Mouse (Mus musculus): Measurements from ENCODE around the gene Gm19935. TPM values are rescaled to one million over a fixed set of nuclear protein-coding genes. Genes with fewer than 3 reads are reported as not detected.

The Gm19935 gene
- not detected for total RNA-seq (2021)
- long read RNA-seq, experiment 1: 0 reads
- long read RNA-seq, experiment 2: 0 reads

DNA sequence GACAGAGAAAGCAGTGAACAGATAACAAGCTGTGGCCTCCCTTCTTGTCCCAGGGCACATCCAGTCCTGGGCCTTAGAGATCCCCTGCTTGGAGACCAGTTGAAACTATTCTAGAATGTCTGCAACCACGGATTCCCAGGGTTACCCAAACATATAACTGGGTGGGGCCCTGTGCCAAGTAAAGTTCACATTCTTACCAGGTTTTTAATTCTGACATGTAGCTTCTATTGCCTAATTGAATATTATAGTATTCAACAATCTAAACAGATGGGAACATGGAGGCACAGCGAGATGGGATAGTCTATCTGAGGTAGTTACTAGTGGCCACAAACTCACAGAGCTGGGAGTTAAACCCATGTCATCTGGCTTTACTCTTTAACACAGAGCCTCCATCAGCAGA, at the start of gene Gm19935:
Gm19935 (minus strand) TSS at position 101 of the 400 bp plus-strand sequence.
- no peak for DNase-seq (ENCODE audit: low spot score in 2 of 2)

DNA sequence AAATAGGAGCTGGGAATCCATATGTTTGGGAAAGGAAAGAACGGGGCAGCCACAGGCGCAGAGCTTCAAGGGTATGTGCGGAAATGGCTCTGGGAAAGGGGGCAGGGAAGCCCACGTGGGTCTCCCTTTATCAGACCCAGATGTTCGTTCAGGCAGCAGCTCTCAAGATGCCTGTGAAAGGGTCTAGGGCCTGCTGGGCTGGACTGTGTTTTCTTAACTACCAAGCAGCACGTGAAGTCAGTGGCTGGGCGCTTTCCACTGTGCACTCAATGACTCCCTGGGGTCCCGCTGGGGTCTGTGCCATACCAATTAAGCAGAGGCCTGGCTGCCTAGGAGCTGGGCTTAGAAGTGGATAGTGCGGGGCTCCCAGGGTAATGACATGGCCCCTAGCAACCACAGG, 44.8 kb upstream of the Gm19935 start:
- no peak for DNase-seq (ENCODE audit: low spot score in 2 of 2)

DNA sequence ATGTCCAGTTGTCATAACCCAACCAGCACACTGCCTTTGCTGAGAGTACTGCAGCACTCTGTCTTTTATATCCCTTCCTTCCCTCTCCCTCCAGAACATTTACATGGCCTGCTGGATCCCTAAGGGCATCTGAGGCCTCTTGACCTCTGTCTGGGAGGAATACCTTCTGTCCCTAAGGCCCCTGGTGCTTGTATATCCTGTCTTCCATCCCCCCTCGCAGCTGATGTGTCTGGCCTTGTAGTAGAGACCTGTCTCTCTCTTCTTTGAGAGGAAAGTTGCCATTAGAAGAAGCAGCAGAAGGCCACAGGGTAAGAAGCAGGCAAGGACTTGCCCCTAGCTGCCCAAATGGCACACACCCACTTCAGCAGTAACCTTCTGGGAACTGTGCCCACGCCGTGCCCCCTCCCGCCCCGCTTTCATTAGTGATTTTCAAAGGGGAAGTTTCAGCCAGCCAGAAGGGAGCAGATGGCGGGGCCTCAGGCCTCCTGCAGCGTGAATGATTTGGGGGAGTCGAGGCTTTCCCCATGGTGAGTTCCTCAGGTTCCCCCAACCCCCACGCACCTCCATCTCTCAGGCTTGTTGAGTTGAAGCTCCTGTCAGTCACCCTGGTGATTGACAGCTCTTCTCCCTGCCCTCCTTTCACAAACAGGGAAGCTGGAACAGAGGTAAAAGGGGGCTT, 44.2 kb upstream of the Gm19935 start:
- DNase-seq (ENCODE audit: low spot score in 2 of 2): no peak

DNA sequence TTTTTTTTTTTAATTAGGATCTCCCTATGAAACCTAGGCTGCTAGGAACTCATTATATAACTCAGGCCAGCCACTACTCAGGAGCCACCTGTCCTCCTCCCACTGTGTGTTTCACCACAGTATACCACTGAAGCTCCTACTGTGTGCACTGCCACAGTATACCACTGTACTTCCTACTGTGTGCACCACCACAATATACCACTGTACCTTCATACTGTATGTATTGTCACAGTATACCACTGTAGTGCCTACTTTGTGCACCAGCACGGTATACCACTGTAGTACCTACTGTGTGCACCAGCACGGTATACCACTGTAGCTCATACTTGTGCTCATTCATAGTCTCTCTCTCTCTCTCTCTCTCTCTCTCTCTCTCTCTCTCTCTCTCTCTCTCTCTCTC, 40.9 kb upstream of the Gm19935 start:
- DNase-seq (ENCODE audit: low spot score in 2 of 2): no peak

DNA sequence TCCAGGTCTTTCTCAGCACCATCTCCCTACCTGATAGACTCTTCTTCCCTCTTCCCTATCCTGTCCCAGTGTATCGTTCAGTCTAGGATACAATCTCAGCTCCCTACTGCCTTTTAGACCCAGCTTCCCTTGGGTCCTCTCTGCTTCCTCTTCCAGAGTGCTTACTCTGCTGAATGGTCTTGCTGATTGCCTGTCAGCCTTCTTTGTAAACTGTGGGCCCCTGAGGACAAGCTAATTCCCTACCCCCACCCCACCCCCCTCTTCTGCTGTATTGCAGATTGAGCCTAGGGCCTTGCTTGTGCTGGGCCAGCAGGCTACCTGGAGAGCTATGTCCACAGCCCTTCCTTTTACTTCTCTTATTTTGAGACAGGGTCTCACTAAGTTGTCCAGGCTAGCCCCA, 39.8 kb upstream of the Gm19935 start:
- DNase-seq (ENCODE audit: low spot score in 2 of 2): no peak

DNA sequence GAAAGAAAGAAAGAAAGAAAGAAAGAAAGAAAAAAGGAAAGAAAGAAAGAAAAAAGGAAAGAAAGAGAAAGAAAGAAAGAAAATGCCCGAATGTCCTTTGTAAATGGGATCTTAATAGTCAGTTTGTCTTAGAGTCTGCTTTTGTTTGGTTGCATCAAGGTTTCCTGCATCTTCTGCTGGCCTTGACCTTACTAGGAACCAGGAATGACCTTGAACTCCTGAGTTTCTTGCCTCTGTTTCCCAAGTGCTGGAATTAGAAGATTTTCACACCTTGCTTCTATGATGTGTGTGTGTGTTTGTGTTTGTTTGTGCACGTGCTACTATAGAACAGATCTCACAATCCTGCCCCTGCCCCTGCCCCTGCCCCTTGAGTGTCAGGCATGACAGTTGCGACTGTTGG, 39.0 kb upstream of the Gm19935 start:
- no peak for DNase-seq (ENCODE audit: low spot score in 2 of 2)

DNA sequence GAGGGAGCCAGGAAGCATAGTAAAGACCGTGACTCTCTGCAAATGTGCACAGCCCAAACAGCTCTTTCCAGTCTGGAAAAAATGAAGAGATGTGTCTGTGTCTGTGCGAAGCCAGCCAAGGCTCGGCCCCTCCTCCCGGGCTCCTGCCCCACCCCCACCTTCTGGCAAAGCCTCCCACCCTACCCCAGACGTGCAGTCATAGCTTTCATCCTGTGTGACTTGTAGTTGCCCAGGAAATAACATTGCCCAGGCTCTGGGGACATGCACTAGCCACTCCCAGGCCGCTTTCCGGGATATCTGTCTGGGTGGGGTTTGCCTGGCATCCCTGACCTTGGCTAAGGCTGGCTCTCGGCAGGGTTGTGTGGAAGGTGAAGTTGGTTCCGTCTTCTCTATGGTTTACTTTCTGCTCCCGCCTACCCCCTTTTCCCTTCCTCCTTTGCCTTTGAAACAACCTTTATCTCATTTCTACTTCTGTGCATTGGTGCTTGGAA, 37.5 kb upstream of the Gm19935 start:
- no peak for DNase-seq (ENCODE audit: low spot score in 2 of 2)

DNA sequence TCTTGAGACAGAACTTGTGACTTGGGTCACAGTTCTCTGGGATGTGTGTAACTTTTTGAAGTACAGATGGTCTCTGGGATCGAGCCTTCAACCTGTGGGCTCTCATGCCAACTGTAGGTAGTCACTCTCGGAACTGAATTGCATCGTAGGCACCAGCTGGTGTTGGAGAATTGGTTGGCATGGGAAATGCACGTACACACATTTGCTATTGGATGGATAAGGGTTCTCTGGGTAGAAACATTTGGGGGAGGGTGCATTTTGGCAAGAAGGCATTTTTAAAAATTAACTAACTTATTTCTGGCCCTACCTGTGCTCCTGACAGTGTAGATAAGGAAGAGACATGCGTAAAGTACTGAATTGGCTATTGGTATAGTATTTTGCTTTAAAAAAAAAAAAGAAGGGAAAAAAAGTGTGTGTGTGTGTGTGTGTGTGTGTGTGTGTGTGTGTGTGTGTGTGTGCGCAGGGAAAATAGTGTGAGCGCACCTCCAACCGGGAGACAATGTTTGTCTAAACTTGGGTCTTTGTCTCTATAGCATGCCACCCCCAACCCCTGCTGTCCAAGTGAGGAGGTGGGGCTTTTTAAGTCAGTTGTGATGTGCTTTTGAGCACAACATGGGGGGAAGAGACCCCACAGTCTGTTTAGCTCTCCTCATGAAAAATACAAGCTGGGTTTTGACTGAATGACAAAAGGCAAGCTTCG, 36.9 kb upstream of the Gm19935 start:
- DNase-seq (ENCODE audit: low spot score in 2 of 2): no peak

DNA sequence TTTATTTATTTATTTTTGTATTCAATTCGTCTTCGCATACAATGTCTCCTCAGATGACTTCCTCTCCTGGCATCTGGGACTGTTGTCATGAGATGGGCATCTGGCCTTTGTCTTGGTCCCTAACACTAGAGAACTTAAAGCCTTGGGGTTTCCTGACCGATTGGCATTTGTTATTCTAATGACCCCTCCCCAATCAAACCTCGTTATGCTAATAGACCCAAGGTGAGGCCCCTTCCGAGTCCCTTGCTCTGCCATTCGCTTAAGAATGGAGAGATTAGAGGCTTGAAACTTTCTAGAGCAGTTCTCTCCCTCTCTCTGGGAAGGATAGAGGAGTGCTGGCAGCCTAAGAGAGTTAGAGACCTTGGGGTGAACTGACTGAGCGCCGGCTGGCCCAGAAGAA, 34.4 kb upstream of the Gm19935 start:
- no peak for DNase-seq (ENCODE audit: low spot score in 2 of 2)

DNA sequence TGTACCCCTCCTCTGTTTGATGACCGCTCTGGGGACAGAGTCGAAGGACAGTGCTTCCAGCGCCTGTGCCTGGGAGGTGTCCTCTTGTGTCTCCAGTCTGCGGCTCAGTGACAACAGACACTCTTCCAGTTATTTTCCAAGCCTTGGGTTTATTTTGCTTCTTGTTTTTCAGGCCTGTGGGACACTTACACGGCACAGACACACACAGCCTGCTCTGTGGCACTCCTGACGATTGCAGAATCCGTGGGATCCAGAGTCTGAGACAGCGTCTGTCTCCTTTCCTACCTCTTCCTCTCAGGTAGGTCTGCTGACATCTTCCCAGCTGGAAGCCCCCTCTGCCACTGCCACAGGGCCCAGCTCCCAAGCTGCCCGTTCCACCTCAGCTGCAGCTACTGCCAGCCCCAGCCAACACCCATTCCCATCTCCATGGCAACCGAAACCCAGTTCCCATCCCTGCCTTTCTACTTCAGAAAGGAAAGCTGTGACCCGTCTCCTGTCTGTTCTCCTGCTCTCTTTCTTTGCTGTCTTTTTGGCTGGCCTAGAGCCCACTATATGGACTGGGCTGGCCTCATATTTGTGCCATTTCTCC, 32.4 kb upstream of the Gm19935 start:
- no peak for DNase-seq (ENCODE audit: low spot score in 2 of 2)

DNA sequence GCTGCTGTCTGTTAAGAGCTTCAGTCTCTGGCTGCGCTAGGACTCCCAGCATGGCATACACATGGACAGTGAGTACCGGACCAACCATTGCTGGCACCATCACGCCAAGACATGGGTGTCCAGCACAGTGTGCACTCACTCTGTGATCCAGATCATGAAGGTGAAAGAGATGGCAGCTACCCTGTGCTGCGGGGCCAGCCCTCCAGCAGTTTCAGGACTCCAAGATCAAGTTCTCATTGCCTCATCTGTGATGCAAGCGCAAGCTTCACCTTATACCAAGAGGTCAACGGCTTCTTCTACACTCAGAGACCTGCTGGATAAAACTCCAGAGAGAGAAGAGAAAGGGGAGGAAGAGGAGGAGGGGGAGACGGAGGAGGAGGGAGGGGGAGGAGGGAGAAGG, 30.8 kb upstream of the Gm19935 start:
- DNase-seq (ENCODE audit: low spot score in 2 of 2): no peak

DNA sequence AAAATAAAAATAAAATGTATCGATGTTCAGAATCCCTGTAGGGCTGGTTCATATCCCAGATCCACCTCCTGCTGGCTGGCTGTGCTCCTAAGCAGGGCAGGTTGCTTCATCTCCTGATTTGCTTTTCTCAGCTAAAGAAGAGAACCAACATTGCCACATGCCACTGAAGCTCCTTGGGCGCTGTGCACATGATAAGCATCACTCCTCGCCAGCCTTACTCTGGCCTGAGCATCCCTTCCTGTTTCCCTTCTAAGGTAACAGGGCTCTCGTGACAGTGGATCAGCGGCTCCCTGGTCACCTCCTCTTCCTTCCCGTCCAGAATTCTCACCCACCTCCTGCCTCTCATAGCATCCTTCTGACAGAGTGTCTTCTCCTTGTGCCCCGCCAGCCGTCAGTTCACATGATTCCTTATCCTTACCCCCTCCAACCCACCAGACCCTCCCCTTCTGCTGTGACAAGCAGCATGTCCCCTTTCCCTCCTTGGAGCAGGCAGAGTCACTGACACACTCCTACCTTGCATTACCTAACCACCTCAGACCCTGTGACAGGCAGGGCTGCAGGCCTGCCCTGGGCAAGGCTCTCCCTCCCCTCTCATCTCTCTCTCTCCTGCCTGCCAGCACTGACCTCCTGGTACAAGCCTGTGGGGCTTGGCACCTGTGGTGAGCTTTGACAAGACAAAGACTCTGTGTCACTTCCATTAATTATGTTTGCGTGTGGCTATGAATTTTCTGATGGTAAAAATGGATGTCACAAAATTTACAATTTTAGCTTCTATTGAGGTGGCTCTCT, 27.2 kb upstream of the Gm19935 start:
- no peak for DNase-seq (ENCODE audit: low spot score in 2 of 2)

DNA sequence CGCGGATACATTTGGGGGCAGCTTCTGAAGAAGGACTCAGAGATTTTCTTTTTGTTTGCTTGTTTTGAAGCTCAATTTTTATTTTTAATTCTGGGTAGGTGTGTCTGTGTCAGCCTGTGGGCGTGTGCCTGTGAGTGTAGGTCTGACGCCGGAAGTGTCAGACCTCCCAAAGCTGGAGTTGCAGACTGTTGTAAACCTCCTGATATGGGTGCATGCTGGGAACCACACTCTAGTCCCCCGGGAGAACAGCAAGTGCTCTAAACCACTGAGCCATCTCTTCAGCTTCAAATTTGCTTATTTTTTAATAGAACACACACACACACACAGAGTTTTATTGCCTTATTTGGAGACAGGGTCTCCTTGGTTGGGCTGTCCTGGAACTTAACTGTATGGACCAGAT, 25.9 kb upstream of the Gm19935 start:
- no peak for DNase-seq (ENCODE audit: low spot score in 2 of 2)

DNA sequence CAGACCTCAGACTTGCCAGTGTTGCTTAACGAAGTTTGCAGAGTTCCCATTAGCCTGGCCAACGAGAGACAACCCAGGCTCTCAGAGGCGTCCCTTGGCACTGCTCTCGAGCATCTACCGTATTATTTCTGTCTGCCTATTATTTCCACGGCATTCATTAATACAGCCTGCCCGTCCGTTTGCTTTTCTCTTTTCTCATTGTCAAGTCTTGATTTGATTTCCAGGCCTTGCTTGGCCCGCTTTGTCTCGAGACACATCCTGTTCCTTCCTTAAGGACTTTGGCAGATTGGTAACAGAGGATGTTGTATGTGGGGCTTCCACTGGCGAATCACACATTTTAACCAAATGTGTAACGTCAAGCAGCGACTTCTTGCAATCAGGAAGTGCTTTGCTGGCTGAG, 24.1 kb upstream of the Gm19935 start:
- DNase-seq (ENCODE audit: low spot score in 2 of 2): no peak

DNA sequence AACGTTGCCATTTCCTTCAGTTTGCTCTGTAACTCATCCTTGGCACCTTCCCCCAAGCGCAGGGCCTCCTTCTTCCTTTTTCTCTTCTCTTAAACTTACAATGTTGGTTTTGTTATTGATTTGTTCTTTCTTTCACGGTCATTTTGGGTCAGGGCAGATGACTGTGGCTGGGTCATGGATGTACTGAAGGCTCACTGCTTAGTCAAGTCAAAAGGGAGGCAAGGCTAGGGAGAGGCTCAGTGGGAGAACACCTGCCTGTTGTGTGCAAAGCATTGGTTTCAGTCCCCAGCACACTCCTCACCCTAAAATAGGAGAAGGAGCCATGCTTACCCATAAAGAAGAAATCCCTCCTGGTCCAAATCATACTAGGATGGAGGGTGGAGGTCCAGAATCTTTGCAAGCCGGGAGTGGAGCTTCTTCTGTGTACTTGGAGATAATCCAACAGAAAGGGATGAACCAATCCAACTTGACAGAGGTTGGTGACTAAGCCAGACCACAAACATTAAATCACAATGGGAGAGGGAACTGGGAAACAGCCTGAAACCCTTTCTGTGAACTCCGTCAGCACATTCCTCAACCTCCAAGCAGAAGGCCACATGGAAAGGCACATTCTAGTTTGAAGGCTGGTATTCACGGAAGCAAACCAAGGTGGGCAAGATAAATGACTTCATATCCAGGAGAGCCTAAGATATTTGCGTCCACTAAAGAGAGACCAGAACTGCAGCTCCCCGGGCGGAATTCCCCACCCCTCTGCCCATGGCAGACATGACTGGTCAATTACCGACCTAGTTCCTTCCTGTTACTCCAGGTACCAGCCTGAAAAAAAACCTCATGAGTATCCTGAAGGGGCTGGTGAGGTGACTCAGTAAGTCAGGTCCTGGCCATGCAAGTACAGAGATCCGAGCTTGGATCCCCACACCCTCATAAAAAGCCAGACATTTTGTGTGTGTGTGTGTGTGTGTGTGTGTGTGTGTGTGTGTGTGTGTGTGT, 22.8 kb upstream of the Gm19935 start:
- DNase-seq (ENCODE audit: low spot score in 2 of 2): no peak

DNA sequence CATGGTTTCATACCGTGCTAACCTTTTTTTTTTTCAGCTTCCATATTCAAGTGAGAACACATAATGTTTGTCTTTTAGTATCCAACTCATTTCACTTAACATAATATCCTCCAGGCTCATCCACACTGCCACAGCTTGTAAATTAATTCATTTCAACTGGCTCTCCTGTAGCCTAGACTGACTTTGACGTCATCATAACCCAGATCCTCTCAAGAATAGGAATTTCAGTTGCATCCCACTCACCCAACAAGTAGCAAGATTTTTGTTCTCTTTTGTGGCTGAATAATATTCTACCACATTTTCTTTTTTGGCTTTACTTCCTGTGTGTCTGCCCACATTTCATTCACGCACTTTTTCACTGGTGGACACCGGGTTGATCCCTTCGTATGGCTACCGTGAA, 20.2 kb upstream of the Gm19935 start:
- no peak for DNase-seq (ENCODE audit: low spot score in 2 of 2)

DNA sequence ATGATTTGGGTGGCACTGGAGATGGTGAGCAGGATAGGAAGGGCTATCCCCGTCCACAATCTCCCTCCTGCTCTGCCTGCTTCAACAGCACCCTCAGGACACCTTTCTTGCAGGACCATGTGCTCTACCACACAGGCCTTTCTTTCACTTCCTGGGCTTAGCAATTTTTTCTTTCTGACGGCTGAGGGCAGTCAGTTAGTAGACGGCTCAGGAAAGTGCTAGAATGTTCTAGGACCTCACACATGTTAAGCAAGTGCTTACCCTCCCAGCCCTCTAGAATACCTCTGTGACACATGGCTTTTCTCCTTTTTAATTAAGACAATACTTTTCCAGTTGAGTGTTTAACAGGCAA, 17.1 kb upstream of the Gm19935 start:
- DNase-seq (ENCODE audit: low spot score in 2 of 2): no peak

DNA sequence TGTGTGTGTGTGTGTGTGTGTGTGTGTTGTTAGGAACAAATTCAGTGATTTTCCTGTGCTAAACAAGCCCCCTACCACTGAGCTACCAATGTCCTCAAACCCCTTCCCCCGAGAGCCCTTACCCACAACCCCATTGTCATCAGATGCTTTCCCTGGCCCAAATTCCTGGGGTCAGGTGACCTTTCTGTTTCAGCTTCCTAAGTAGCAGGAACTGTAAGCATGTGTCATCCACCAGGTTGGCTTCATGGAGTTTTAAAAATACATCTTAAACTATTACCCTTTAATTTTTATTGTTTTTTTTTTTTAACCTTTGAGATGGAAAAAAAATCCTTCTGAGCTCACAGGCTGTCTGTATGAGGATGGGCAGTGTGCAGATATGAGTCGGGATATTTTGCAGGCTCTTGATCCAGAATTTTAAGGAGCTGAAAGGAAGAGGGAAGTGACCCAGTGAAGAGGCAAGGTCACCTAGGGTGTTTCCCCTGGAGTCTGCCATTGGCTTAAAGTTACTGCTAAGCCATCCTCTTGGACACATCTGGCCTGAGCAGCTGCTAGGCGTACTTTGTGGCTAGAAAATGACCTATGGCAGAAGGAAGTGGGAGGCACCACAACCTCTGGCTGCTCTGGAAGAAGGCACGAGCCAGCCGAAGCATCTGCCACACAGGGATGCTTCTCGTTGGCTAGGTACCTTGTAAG, 16.6 kb upstream of the Gm19935 start:
- DNase-seq (ENCODE audit: low spot score in 2 of 2): no peak

DNA sequence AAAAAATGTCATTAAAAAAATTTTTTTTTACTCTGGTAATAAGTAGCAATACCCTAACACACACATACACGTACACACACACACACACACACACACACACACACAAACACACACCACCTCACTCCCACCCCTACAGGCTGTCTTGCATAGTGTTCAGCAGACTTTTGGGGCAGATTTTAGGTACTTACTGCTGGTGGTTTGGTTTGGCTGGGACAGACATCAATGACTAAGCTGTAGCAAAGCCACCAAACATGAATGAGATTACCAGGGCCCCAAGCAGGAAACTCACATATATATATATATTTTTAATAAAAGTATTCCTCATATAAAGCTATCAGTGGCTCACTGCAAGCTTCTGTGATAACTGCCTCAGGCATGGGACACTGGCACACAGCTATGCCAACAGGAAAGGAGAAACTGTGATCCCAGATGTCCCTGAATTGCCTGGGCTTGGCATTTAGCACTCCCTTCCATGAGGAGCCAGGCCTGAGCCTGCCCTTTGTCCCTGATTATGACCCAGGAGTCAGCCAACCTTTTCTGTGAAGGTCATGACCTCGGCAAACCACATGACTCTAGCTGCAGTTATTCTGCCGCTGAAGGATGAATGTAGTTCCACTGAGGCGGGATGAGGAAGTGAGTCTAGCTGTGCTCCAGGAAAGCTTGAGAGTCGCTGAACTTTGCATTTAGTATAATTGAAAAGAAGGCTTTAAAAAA, 15.5 kb upstream of the Gm19935 start:
- no peak for DNase-seq (ENCODE audit: low spot score in 2 of 2)

Measured in adrenal gland, postnatal 4 days (tissue).